Mouse (Mus musculus) E14TG2a.4 (cell line): ENCODE data around the gene Grb7.

Experiments used
- H3K27me3 ChIP-seq: 2 replicates; pipeline ENCODE4 v1.6.1; 2014; ENCODE audit warnings: low read length, control low read depth; ENCODE audit not compliant: insufficient read depth
- H3K36me3 ChIP-seq: 2 replicates; pipeline ENCODE4 v1.6.1; 2014; ENCODE audit warnings: low read length, control low read depth; ENCODE audit not compliant: insufficient read depth
- H3K4me1 ChIP-seq: replicated peaks from 2 replicates; pipeline ENCODE4 v1.6.1; 2014; ENCODE audit warnings: low read depth, low read length, control low read depth
- H3K4me3 ChIP-seq: replicated peaks from 2 replicates; pipeline ENCODE4 v1.5.1; 2014; ENCODE audit warnings: mild to moderate bottlenecking, low read length
- H3K9me3 ChIP-seq: 2 replicates; pipeline ENCODE4 v1.6.1; 2014; ENCODE audit warnings: low read length, control low read depth
- CTCF ChIP-seq: conservative IDR thresholded peaks from 2 replicates; pipeline ENCODE4 v1.5.1; 2014; ENCODE audit warnings: low read length
- NANOG ChIP-seq: IDR thresholded peaks from 2 replicates; pipeline ENCODE4 v1.6.1; 2014; ENCODE audit warnings: borderline replicate concordance, low read length, mixed read lengths
- POU5F1 ChIP-seq: IDR thresholded peaks from 2 replicates; pipeline ENCODE4 v1.6.1; 2014; ENCODE audit warnings: low read length, borderline replicate concordance

The Grb7 gene

GRCm38 (mm10) chr11:98479026-98479939, 33.1 kb downstream of the Grb7 start:
- H3K4me3 ChIP-seq, result no peak overlapping the region
- TF ChIP-seq CTCF, result no peak
- no peak for TF ChIP-seq POU5F1
- TF ChIP-seq NANOG, result no peak
- 0 out of 2 replicates have a peak, but pooled peaks cover 5% of the 10 kb centered on the region for H3K27me3 ChIP-seq
- H3K9me3 ChIP-seq, result no peaks in the 10 kb centered on the region
- no peaks in the 10 kb centered on the region for H3K36me3 ChIP-seq
- peaks cover under 1% of the 10 kb centered on the region for H3K4me1 ChIP-seq

GRCm38 (mm10) chr11:98479940-98480497, 33.8 kb downstream of the Grb7 start:
- H3K36me3 ChIP-seq, result no peaks in the 10 kb centered on the region
- no peak for TF ChIP-seq CTCF
- TF ChIP-seq POU5F1, result no peak
- no peak for TF ChIP-seq NANOG
- peaks cover 6% of the 10 kb centered on the region; the same call in 1 of the 2 replicates for H3K27me3 ChIP-seq
- H3K4me3 ChIP-seq, result no peak overlapping the region
- peaks cover 7% of the 10 kb centered on the region for H3K4me1 ChIP-seq
- H3K9me3 ChIP-seq, result no peaks in the 10 kb centered on the region

GRCm38 (mm10) chr11:98481231-98481630, 35.0 kb downstream of the Grb7 start:
- TF ChIP-seq CTCF, result no peak
- TF ChIP-seq NANOG, result no peak
- no peak for TF ChIP-seq POU5F1
- Histone ChIP-seq H3K4me1 (peaks cover 16% of the 10 kb centered on the region), H3K4me3 (no peak overlapping the region), H3K9me3 (no peaks in the 10 kb centered on the region), H3K36me3 (no peaks in the 10 kb centered on the region), H3K27me3 (peaks cover 12% of the 10 kb centered on the region; the same call in 1 of the 2 replicates)

- H3K4me3 ChIP-seq, result no peak overlapping the region
- H3K9me3 ChIP-seq, result no peaks in the 10 kb centered on the region
- peaks cover 16% of the 10 kb centered on the region for H3K4me1 ChIP-seq
- no peak for TF ChIP-seq POU5F1
- TF ChIP-seq CTCF, result no peak
- no peak for TF ChIP-seq NANOG
- peaks cover 12% of the 10 kb centered on the region; the same call in 1 of the 2 replicates for H3K27me3 ChIP-seq
- no peaks in the 10 kb centered on the region for H3K36me3 ChIP-seq
Measured at GRCm38 (mm10) chr11:98482067-98482466, 35.9 kb downstream of the Grb7 start.

- Histone ChIP-seq H3K4me3 (no peak overlapping the region), H3K9me3 (no peaks in the 10 kb centered on the region), H3K27me3 (peaks cover 8% of the 10 kb centered on the region; the same call in 1 of the 2 replicates), H3K36me3 (no peaks in the 10 kb centered on the region), H3K4me1 (peaks cover 23% of the 10 kb centered on the region)
- no peak for TF ChIP-seq CTCF
- no peak for TF ChIP-seq POU5F1
- no peak for TF ChIP-seq NANOG
Measured at GRCm38 (mm10) chr11:98485749-98486148, 39.6 kb downstream of the Grb7 start.

- H3K4me1 ChIP-seq, result peaks cover 23% of the 10 kb centered on the region
- no peak for TF ChIP-seq NANOG
- TF ChIP-seq POU5F1, result no peak
- no peak for TF ChIP-seq CTCF
- H3K4me3 ChIP-seq, result no peak overlapping the region
- no peaks in the 10 kb centered on the region for H3K9me3 ChIP-seq
- peaks cover 11% of the 10 kb centered on the region for H3K27me3 ChIP-seq
- H3K36me3 ChIP-seq, result no peaks in the 10 kb centered on the region
Measured at GRCm38 (mm10) chr11:98487526-98488040, 41.4 kb downstream of the Grb7 start.

GRCm38 (mm10) chr11:98488540-98489234, 42.5 kb downstream of the Grb7 start:
- H3K4me3 ChIP-seq, result no peak overlapping the region
- peaks cover 23% of the 10 kb centered on the region for H3K4me1 ChIP-seq
- peaks cover 11% of the 10 kb centered on the region for H3K27me3 ChIP-seq
- no peaks in the 10 kb centered on the region for H3K36me3 ChIP-seq
- H3K9me3 ChIP-seq, result no peaks in the 10 kb centered on the region
- TF ChIP-seq POU5F1 (no peak), NANOG (no peak), CTCF (no peak)

- H3K4me3 ChIP-seq, result no peak overlapping the region
- H3K36me3 ChIP-seq, result no peaks in the 10 kb centered on the region
- H3K9me3 ChIP-seq, result no peaks in the 10 kb centered on the region
- peaks cover 12% of the 10 kb centered on the region for H3K27me3 ChIP-seq
- TF ChIP-seq NANOG, result no peak
- no peak for TF ChIP-seq CTCF
- no peak for TF ChIP-seq POU5F1
- peaks cover 7% of the 10 kb centered on the region; the same call in 1 of the 2 replicates for H3K4me1 ChIP-seq
Measured at GRCm38 (mm10) chr11:98491571-98491970, 45.4 kb downstream of the Grb7 start.
